Mouse (Mus musculus) C2C12 (cell line): Measurements from ENCODE around the gene Thap8. TPM values are rescaled to one million over a fixed set of nuclear protein-coding genes. Genes with fewer than 3 reads are reported as not detected.
"Not testable (repeated sequence)": the region's sequence is repeated elsewhere in the genome, so short reads cannot be mapped to it uniquely, and the experiment has no call there.

Experiments
- H3K27me3 ChIP-seq: one replicate; pipeline ENCODE4 v1.6.1; 2011; ENCODE audit not compliant: control insufficient read depth, insufficient read depth, insufficient read length
- H3K36me3 ChIP-seq: one replicate; pipeline ENCODE4 v1.6.1; 2011; ENCODE audit not compliant: control insufficient read depth, insufficient read depth
- H3K4me3 ChIP-seq: one replicate; pipeline ENCODE4 v1.5.1; 2011; ENCODE audit warnings: mild to moderate bottlenecking, control low read depth; ENCODE audit not compliant: poor library complexity, insufficient read depth, severe bottlenecking
- H3K79me2 ChIP-seq: one replicate; pipeline ENCODE4 v1.6.1; 2011; ENCODE audit not compliant: control insufficient read depth, insufficient read depth
- H3K79me3 ChIP-seq: one replicate; pipeline ENCODE4 v1.6.1; 2011; ENCODE audit warnings: low read depth, control low read depth
- H3ac ChIP-seq: one replicate; pipeline ENCODE3; 2011; ENCODE audit warnings: low read depth; ENCODE audit not compliant: control insufficient read depth, insufficient read length
- CEBPB ChIP-seq: IDR thresholded peaks from one replicate; pipeline ENCODE4 v1.6.1; 2011; ENCODE audit warnings: low read depth, mild to moderate bottlenecking, control low read depth, moderate library complexity
- CTCF ChIP-seq: IDR thresholded peaks from one replicate; pipeline ENCODE4 v1.5.1; 2011; ENCODE audit not compliant: control insufficient read depth, insufficient read depth, insufficient read length
- FOSL1 ChIP-seq: IDR thresholded peaks from one replicate; pipeline ENCODE4 v1.8.0; 2011; ENCODE audit warnings: mild to moderate bottlenecking, low read length; ENCODE audit not compliant: poor library complexity, insufficient read depth, severe bottlenecking
- MAX ChIP-seq: IDR thresholded peaks from one replicate; pipeline ENCODE4 v1.6.1; 2011; ENCODE audit warnings: mild to moderate bottlenecking, control low read depth
- MYOD1 ChIP-seq: IDR thresholded peaks from one replicate; pipeline ENCODE4 v1.6.1; 2011; ENCODE audit warnings: low read depth; ENCODE audit not compliant: control insufficient read depth, insufficient read length
- MYOG ChIP-seq: IDR thresholded peaks from one replicate; pipeline ENCODE4 v1.6.1; 2011; ENCODE audit not compliant: control insufficient read depth, insufficient read length; ENCODE audit errors: extremely low read depth
- USF1 ChIP-seq: IDR thresholded peaks from one replicate; pipeline ENCODE4 v1.6.1; 2011; ENCODE audit warnings: low read depth, mild to moderate bottlenecking, control low read depth, moderate library complexity
- polyA plus RNA-seq: library from polyadenylated mRNA; unstranded; fragments of >200 nt; fragmentation: generic; extraction: Trizol; gene quantifications from one replicate; pipeline ENCODE4 v1.2.1, GENCODE M21; 2012; ENCODE audit warnings: missing spikeins

Gene Thap8
- polyA plus RNA-seq, 1 experiment: 0.07 TPM

DNA sequence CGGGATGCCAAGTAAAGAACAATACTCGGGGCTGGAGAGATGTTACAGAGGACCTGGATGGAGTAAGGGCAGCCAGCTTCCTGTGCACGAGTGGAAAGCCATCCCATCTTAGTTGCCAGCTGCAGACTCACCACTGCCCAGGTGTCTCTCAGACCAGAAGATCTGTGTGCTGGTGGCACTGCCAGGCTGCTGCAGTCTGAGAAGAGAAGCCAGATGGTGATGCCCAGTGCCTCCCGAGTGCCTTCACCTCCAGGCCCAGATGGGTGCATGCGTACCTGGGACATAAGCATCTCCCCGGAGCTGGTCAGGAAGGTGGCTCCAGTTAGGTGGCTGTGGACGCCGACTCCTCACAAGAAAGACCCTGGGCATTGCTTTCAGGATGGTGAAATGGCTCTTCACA is 44.8 kb upstream of the Thap8 start:
- Histone ChIP-seq H3K27me3 (no peaks in the 10 kb centered on the region), H3K79me3 (peaks cover 6% of the 10 kb centered on the region), H3K79me2 (peaks cover 12% of the 10 kb centered on the region), H3ac (no peak overlapping the region), H3K4me3 (no peak overlapping the region), H3K36me3 (peaks cover 9% of the 10 kb centered on the region)
- TF ChIP-seq FOSL1 (no peak), CEBPB (no peak), MAX (no peak), MYOD1 (no peak), USF1 (no peak), CTCF (no peak), MYOG (no peak)

DNA sequence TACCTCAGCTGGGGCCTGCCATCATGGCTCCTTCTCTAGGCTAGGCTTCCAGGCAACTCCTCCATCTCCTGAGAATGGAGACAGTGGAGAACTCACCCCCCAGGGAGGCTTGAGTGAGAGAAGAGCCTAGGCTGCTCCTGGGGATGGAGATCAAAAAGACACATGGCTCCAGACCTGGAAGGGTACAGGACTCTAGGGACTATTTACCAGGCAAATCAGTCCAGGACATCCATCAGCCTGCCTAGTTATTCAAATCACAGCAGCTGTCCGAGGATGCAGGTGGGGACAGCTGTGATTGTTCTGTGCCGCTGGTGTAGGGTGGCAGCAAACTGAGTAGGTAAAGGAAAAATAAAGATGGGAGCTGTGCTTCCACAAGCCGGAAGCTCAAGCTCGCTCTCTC is 44.3 kb upstream of the Thap8 start, which contains the start of gene Ovol3:
Gene Ovol3 (minus strand): TSS at position 101 of the 400 bp plus-strand sequence.
- Histone ChIP-seq H3K79me2 (peaks cover 7% of the 10 kb centered on the region), H3ac (no peak within 1 kb of the TSS), H3K27me3 (no peaks in the 10 kb centered on the region), H3K36me3 (peaks cover 9% of the 10 kb centered on the region), H3K79me3 (peaks cover 5% of the 10 kb centered on the region), H3K4me3 (no peak within 1 kb of the TSS)
- no peak for TF ChIP-seq USF1
- TF ChIP-seq MYOG: no peak
- no peak for TF ChIP-seq MYOD1
- no peak for TF ChIP-seq CTCF
- TF ChIP-seq FOSL1: no peak
- TF ChIP-seq MAX: no peak
- no peak for TF ChIP-seq CEBPB

DNA sequence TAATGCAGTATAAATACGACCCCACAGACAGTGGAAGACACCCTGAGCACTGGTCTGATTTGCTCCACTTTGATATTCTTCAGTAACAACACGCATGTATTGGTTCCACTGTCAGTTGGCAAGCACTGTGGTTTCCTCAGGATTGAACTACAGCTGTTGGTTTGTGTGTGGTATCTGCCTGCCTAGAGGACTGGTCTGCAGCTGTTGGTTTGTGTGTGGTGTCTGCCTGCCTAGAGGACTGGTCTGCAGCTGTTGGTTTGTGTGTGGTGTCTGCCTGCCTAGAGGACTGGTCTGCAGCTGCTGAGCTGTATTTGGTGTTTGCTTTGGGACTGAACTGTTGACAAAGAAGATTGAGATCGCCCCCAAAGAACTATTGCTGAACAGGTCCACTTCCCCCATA is 42.5 kb upstream of the Thap8 start:
- not testable (repeated sequence) for H3ac ChIP-seq, H3K36me3 ChIP-seq, H3K27me3 ChIP-seq, H3K4me3 ChIP-seq, H3K79me3 ChIP-seq, H3K79me2 ChIP-seq

DNA sequence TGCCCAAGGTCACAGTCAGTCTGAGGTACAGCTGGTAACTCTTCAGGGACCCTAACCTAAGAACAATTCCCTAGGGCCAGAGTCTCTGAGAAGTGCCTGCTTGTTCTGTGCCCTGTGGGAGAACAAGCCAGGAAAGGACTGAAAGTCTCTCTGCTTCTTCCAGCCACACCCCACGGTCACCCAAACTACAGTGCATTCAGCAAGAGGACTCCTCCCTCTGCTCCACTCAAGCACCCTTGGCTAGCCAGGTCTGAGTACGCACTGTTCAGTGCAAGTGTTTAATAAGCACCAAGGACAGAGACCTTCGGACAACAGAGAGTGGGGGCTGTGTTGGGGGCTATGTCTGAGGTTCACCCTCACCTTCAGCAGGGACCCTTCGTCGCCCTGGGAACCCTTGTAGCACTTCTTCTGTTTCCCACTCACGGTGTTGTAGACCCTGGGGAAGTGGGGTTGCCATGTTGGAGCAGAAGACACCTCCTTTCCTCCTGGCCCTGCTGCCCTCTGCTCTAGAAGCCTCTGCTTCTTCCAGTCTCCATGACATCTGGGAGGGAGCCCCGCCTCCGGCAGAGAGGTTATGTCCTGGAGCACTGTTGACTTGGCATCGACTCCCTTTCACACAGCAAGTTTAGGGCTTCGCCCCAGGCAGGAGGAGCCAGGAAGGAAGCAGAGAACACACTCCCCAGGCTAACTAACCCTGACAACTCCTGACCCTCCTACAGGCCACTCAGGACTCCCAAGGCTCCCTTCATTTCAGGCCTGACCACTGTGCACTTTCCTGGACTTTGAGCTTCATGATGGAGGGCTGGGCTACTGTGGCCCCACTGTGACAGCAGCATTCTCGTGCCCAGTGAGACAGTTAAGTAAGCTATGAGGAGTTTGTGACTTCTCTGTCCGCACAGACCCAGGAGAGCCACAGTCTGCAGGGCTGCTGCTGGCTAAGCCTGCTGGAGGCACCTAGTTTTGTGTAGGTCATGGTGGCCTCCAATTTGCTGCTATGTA is 27.6 kb upstream of the Thap8 start:
- no peak overlapping the region for H3K4me3 ChIP-seq
- H3K27me3 ChIP-seq: no peaks in the 10 kb centered on the region
- peaks cover 7% of the 10 kb centered on the region for H3K36me3 ChIP-seq

DNA sequence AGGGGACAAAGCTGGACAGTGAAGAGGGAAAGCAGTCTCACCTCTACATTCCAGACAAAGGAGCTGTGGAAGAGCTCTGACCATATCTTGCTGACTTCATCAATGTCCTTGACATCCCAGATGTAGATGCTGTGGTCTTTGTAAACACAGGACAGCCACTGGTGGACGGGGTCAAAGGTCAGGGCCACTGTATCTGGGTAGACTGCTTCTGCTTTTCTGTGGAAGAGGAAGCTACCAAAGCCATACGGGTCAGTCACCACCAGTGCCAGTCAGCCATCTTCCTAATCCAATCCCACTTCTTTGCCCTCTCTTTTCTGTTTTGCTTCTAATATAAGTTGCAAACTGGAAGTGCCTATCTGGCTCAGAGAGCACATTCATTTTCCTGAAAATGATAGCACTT is 14.9 kb upstream of the Thap8 start:
- H3K4me3 ChIP-seq: no peak overlapping the region
- H3K79me3 ChIP-seq: no peaks in the 10 kb centered on the region
- H3K36me3 ChIP-seq: peaks cover 14% of the 10 kb centered on the region
- H3ac ChIP-seq: no peak overlapping the region
- H3K79me2 ChIP-seq: no peaks in the 10 kb centered on the region
- TF ChIP-seq USF1 (no peak), MYOD1 (no peak), CEBPB (no peak), CTCF (no peak), MYOG (no peak), FOSL1 (no peak), MAX (no peak)
- no peaks in the 10 kb centered on the region for H3K27me3 ChIP-seq

More for the DNA sequence above, 27.6 kb upstream of the Thap8 start:
- TF ChIP-seq CTCF (no peak), MYOG (no peak), FOSL1 (no peak), USF1 (no peak), MAX (no peak), MYOD1 (no peak), CEBPB (no peak)
- Histone ChIP-seq H3K79me3 (no peaks in the 10 kb centered on the region), H3ac (no peak overlapping the region), H3K79me2 (no peaks in the 10 kb centered on the region)

DNA sequence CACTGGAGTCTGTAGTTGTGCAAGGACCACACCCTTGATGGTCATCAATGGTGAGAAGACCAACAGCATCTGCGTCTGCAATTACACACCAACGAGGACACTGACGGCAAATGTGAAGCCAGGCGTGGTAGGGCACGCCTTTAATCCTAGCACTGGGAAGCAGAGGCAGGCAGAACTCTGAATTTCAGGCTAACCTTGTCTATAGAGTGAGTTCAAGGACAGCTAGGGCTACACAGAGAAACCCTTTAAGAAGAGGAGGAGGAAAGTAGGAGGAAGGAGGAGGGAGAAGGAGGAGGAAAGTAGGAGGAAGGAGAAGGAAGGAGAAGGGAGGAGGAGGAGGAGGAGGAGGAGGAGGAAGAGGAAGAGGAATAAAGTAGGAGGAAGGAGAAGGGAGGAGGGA is 14.4 kb upstream of the Thap8 start:
- H3K36me3 ChIP-seq: peaks cover 14% of the 10 kb centered on the region

More for the DNA sequence above, 14.4 kb upstream of the Thap8 start:
- no peak overlapping the region for H3K4me3 ChIP-seq
- no peak for TF ChIP-seq MYOG
- TF ChIP-seq MYOD1: no peak
- TF ChIP-seq USF1: no peak
- TF ChIP-seq FOSL1: no peak
- TF ChIP-seq MAX: no peak
- no peak for TF ChIP-seq CTCF
- no peak for TF ChIP-seq CEBPB
- no peaks in the 10 kb centered on the region for H3K79me2 ChIP-seq
- H3K79me3 ChIP-seq: no peaks in the 10 kb centered on the region
- no peak overlapping the region for H3ac ChIP-seq
- H3K27me3 ChIP-seq: no peaks in the 10 kb centered on the region
